Mouse (Mus musculus) liver, embryonic 11.5 days (tissue): Measurements from ENCODE around the gene Ccdc38. TPM values are rescaled to one million over a fixed set of nuclear protein-coding genes. Genes with fewer than 3 reads are reported as not detected.

Experiments used
- ATAC-seq: fragments of 200-750 bp; cut with Nextera tagmentation; replicated peaks from 2 replicates; pipeline ENCODE4 v1.8.0; 2017; ENCODE audit warnings: moderate number of reproducible peaks, mild to moderate bottlenecking, moderate TSS enrichment, moderate library complexity; ENCODE audit not compliant: low FRiP score
- DNase-seq: peaks from one replicate; pipeline ENCODE4 v3.0.0-alpha.2; 2017; ENCODE audit warnings: low spot score
- H3K27ac ChIP-seq: fragments of 300-500 bp; sonication (generic); 2 replicates; pipeline ENCODE4 v1.5.1; 2014; ENCODE audit warnings: mild to moderate bottlenecking, low read depth, low read length, control low read depth
- H3K27me3 ChIP-seq: fragments of 300-500 bp; sonication (generic); replicated peaks from 2 replicates; pipeline ENCODE4 v1.6.1; 2014; ENCODE audit warnings: low read length, mixed read lengths; ENCODE audit not compliant: control insufficient read depth, insufficient read depth
- H3K36me3 ChIP-seq: fragments of 300-500 bp; sonication (generic); 2 replicates; pipeline ENCODE4 v1.6.1; 2014; ENCODE audit warnings: mild to moderate bottlenecking, low read length, moderate library complexity, mixed read lengths; ENCODE audit not compliant: control insufficient read depth, insufficient read depth
- H3K4me1 ChIP-seq: fragments of 300-500 bp; sonication (generic); replicated peaks from 2 replicates; pipeline ENCODE4 v1.6.1; 2014; ENCODE audit warnings: low read length, mixed read lengths; ENCODE audit not compliant: control insufficient read depth, insufficient read depth
- H3K4me2 ChIP-seq: fragments of 300-500 bp; sonication (generic); 2 replicates; pipeline ENCODE4 v1.6.1; 2014; ENCODE audit warnings: mild to moderate bottlenecking, control low read depth, moderate library complexity
- H3K4me3 ChIP-seq: fragments of 300-500 bp; sonication (generic); 2 replicates; pipeline ENCODE4 v1.5.1; 2014; ENCODE audit warnings: low read depth, low read length, control low read depth
- H3K9ac ChIP-seq: fragments of 300-500 bp; sonication (generic); 2 replicates; pipeline ENCODE4 v1.6.1; 2014; ENCODE audit warnings: low read depth, low read length, control low read depth
- H3K9me3 ChIP-seq: fragments of 300-500 bp; sonication (generic); 2 replicates; pipeline ENCODE4 v1.6.1; 2016; ENCODE audit warnings: low read length, inconsistent platforms, mixed read lengths; ENCODE audit not compliant: control insufficient read depth
- WGBS: fragments of 180-500 bp; shearing (Covaris S2); extraction: QIAGEN DNeasy Blood & Tissue Kit; methylation state at CpG from one replicate; pipeline ENCODE4 v1.1.7; 2014; 5-methylcytosine and 5-hydroxymethylcytosine counted together
- polyA plus RNA-seq: library from polyadenylated mRNA; unstranded; fragments of >200 nt; fragmentation: Nextera tagmentation; extraction: Ambion mirVana; gene quantifications from 2 replicates; pipeline ENCODE4 v1.2.1, GENCODE M21; 2014

Gene Ccdc38
- polyA plus RNA-seq, 1 experiment from 2014 or later, result 0.38 TPM

- no peaks in the 10 kb centered on the region for H3K27me3 ChIP-seq
- no peak overlapping the region for H3K27ac ChIP-seq
- ATAC-seq, result no peak
- H3K4me1 ChIP-seq, result no peaks in the 10 kb centered on the region
- no peak overlapping the region for H3K9ac ChIP-seq
- 64% methylated on average over 9 of the region's 9 CpGs for WGBS
- DNase-seq, result no peak
- peaks cover 3% of the 10 kb centered on the region; the same call in 1 of the 2 replicates for H3K9me3 ChIP-seq
- no peak overlapping the region for H3K4me2 ChIP-seq
- no peak overlapping the region for H3K4me3 ChIP-seq
- no peaks in the 10 kb centered on the region for H3K36me3 ChIP-seq
Observed at GRCm38 (mm10) chr10:93608051-93608450, 67.6 kb downstream of the Ccdc38 start.

GRCm38 (mm10) chr10:93609236-93609635 lies 68.8 kb downstream of the Ccdc38 start:
- no peaks in the 10 kb centered on the region for H3K36me3 ChIP-seq
- no peak overlapping the region for H3K27ac ChIP-seq
- H3K4me2 ChIP-seq, result no peak overlapping the region
- no peaks in the 10 kb centered on the region for H3K4me1 ChIP-seq
- H3K27me3 ChIP-seq, result no peaks in the 10 kb centered on the region
- H3K9ac ChIP-seq, result no peak overlapping the region
- DNase-seq (no peak), ATAC-seq (no peak)
- 87% methylated on average over 7 of the region's 7 CpGs for WGBS
- no peak overlapping the region for H3K4me3 ChIP-seq
- H3K9me3 ChIP-seq, result peaks cover 3% of the 10 kb centered on the region; the same call in 1 of the 2 replicates

GRCm38 (mm10) chr10:93610896-93611295 lies 70.5 kb downstream of the Ccdc38 start:
- H3K4me3 ChIP-seq, result no peak overlapping the region
- no peaks in the 10 kb centered on the region for H3K36me3 ChIP-seq
- no peaks in the 10 kb centered on the region for H3K4me1 ChIP-seq
- 100% methylated on average over 1 of the region's 1 CpGs for WGBS
- ATAC-seq (no peak), DNase-seq (no peak)
- no peaks in the 10 kb centered on the region for H3K27me3 ChIP-seq
- H3K9ac ChIP-seq, result no peak overlapping the region
- H3K9me3 ChIP-seq, result peaks cover 3% of the 10 kb centered on the region; the same call in 1 of the 2 replicates
- H3K4me2 ChIP-seq, result no peak overlapping the region
- no peak overlapping the region for H3K27ac ChIP-seq

- H3K4me2 ChIP-seq, result peak overlapping the region; percentile 21; the same call in 1 of the 2 replicates
- H3K27me3 ChIP-seq, result no peaks in the 10 kb centered on the region
- DNase-seq (no peak), ATAC-seq (no peak; the same call in 1 of the 2 replicates)
- no peak overlapping the region for H3K9ac ChIP-seq
- 47% methylated on average over 18 of the region's 18 CpGs for WGBS
- no peaks in the 10 kb centered on the region for H3K4me1 ChIP-seq
- H3K9me3 ChIP-seq, result peaks cover 3% of the 10 kb centered on the region; the same call in 1 of the 2 replicates
- no peak overlapping the region for H3K4me3 ChIP-seq
- no peaks in the 10 kb centered on the region for H3K36me3 ChIP-seq
- no peak overlapping the region for H3K27ac ChIP-seq
Observed at GRCm38 (mm10) chr10:93611419-93612007, 71.1 kb downstream of the Ccdc38 start.

- DNase-seq, result no peak
- Histone ChIP-seq H3K27me3 (no peaks in the 10 kb centered on the region), H3K4me2 (no peak overlapping the region), H3K4me1 (no peaks in the 10 kb centered on the region), H3K36me3 (no peaks in the 10 kb centered on the region), H3K9me3 (no peaks in the 10 kb centered on the region), H3K4me3 (no peak overlapping the region), H3K9ac (no peak overlapping the region), H3K27ac (no peak overlapping the region)
- no peak for ATAC-seq
- 61% methylated on average over 8 of the region's 8 CpGs for WGBS
Observed at GRCm38 (mm10) chr10:93614850-93615249, 74.4 kb downstream of the Ccdc38 start.

GRCm38 (mm10) chr10:93620438-93621179 lies 80.2 kb downstream of the Ccdc38 start:
- Histone ChIP-seq H3K4me3 (no peak overlapping the region), H3K9me3 (no peaks in the 10 kb centered on the region), H3K27me3 (no peaks in the 10 kb centered on the region; the same call in 1 of the 2 replicates), H3K27ac (no peak overlapping the region), H3K36me3 (no peaks in the 10 kb centered on the region), H3K9ac (no peak overlapping the region), H3K4me2 (no peak overlapping the region), H3K4me1 (no peaks in the 10 kb centered on the region)
- WGBS, result 57% methylated on average over 7 of the region's 7 CpGs
- ATAC-seq (no peak), DNase-seq (no peak)

- no peak overlapping the region for H3K27ac ChIP-seq
Observed at GRCm38 (mm10) chr10:93623725-93624124, 83.3 kb downstream of the Ccdc38 start.

GRCm38 (mm10) chr10:93624151-93624550 lies 83.7 kb downstream of the Ccdc38 start:
- H3K9ac ChIP-seq, result no peak overlapping the region
- no peaks in the 10 kb centered on the region for H3K36me3 ChIP-seq
- H3K27ac ChIP-seq, result no peak overlapping the region
- DNase-seq, result no peak
- peak overlapping the region; percentile 16; the same call in 1 of the 2 replicates for H3K4me2 ChIP-seq
- 74% methylated on average over 10 of the region's 10 CpGs for WGBS
- H3K27me3 ChIP-seq, result no peaks in the 10 kb centered on the region; the same call in 1 of the 2 replicates
- no peak overlapping the region for H3K4me3 ChIP-seq
- H3K9me3 ChIP-seq, result no peaks in the 10 kb centered on the region
- H3K4me1 ChIP-seq, result no peaks in the 10 kb centered on the region
- ATAC-seq, result no peak

More at GRCm38 (mm10) chr10:93623725-93624124, 83.3 kb downstream of the Ccdc38 start:
- no peak overlapping the region for H3K4me3 ChIP-seq
- 57% methylated on average over 9 of the region's 9 CpGs for WGBS
- no peaks in the 10 kb centered on the region for H3K9me3 ChIP-seq
- no peaks in the 10 kb centered on the region; the same call in 1 of the 2 replicates for H3K27me3 ChIP-seq
- H3K9ac ChIP-seq, result no peak overlapping the region
- ATAC-seq (peak; percentile 47; the same call in 1 of the 2 replicates), DNase-seq (no peak)
- peak overlapping the region; percentile 16; the same call in 1 of the 2 replicates for H3K4me2 ChIP-seq
- H3K4me1 ChIP-seq, result no peaks in the 10 kb centered on the region
- H3K36me3 ChIP-seq, result no peaks in the 10 kb centered on the region
